In the genomic region with DNA sequence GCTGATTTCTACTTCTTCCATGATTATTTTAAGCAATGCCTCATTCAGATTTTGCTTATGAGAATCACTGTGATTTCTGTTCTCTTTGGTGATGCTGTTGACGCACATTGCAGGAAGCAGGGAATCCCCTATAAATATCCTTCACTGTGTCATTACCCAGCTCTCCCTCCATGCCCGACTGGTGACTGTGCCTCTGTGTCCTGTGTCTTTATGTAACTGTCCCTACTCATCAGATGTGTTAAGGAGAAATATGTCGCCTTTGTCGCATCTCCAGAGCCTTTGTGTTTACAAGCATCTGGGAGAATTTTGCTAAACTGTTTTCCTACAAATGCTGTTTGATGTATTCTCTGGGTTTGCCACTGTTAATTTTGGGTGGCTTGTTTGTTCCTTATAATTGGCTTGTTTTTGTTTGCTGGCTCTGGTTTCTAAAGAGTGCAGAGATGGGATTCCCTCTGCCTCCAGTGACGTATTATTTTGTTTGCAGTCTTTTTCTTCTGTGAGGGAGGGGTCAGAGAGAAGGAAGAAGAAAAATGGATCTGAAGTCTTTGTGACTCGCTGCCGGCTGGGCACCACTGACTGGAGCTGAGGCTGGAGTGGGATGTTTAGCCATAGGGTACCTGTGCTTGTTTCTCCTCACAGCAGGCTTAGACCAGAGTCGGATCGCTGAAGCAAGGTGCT, we compare ENCODE assay signal across 9 mouse cellular contexts. TPM values are rescaled to one million over a fixed set of nuclear protein-coding genes. Genes with fewer than 3 reads are reported as not detected.
DNase-seq lines count a peak whose midpoint lies in the region; ATAC-seq lines count a peak whose summit lies in the region.
"Had no signal": no experiment of that assay in that cellular context is flagged by ENCODE, and none has a peak within 500 bp of the region (broad histone marks: within the 10 kb centered on the region; RNA-seq: fewer than 3 reads in every experiment).

No protein-coding gene starts in this region.

- intact Hi-C loops in gastrocnemius, postnatal 36 days (cut with DNase I) = no loop called here

- H3K4me1 ChIP-seq in kidney, embryonic 16.5 days (ENCODE audit: insufficient read depth, low read length) = peaks cover 22% of the 10 kb centered on the region
- H3K4me1 ChIP-seq in heart, embryonic 15.5 days (replicated peaks) = peaks cover 34% of the 10 kb centered on the region
- peaks cover 28% of the 10 kb centered on the region for H3K4me1 ChIP-seq in midbrain, embryonic 12.5 days

- H3K36me3 ChIP-seq in kidney, embryonic 16.5 days (ENCODE audit: insufficient read depth, low read length) = no peaks in the 10 kb centered on the region
- H3K36me3 ChIP-seq in heart, embryonic 15.5 days = no peaks in the 10 kb centered on the region
- H3K36me3 ChIP-seq in midbrain, embryonic 12.5 days = no peaks in the 10 kb centered on the region

- no peaks in the 10 kb centered on the region for H3K27me3 ChIP-seq in kidney, embryonic 16.5 days (ENCODE audit: insufficient read depth, low read length)
- H3K27me3 ChIP-seq in heart, embryonic 15.5 days = no peaks in the 10 kb centered on the region
- no peaks in the 10 kb centered on the region for H3K27me3 ChIP-seq in midbrain, embryonic 12.5 days
- H3K27me3 ChIP-seq: Patski had no signal

- no peak for ATAC-seq in kidney, embryonic 16.5 days (ENCODE audit: low FRiP score, low TSS enrichment)
- ATAC-seq in heart, embryonic 15.5 days (replicated peaks; ENCODE audit: insufficient number of reproducible peaks, insufficient read depth, low FRiP score, low read depth) = no peak
- no peak for ATAC-seq in midbrain, embryonic 12.5 days (ENCODE audit: low FRiP score, low read depth)
- ATAC-seq in erythroblast, adult 5-6 weeks (replicated peaks; ENCODE audit: low FRiP score, poor library complexity, severe bottlenecking) = no peak
- ATAC-seq: Patski had no signal

- no peak for DNase-seq in kidney, adult 11 months
- DNase-seq in cerebellum, postnatal 36 days = peak; percentile 27 to 60
- no peak for DNase-seq in urinary bladder, adult 18-20 months (ENCODE audit: low spot score in 2 of 2)
- DNase-seq in gastrocnemius, postnatal 36 days = no peak

- no peak overlapping the region for H3K9ac ChIP-seq in kidney, embryonic 16.5 days (replicated peaks; ENCODE audit: low read length)
- no peak overlapping the region for H3K9ac ChIP-seq in heart, embryonic 15.5 days
- H3K9ac ChIP-seq in midbrain, embryonic 12.5 days (replicated peaks) = no peak overlapping the region

- WGBS in kidney, embryonic 16.5 days = 15% methylated on average over 9 of the region's 9 CpGs
- 15% methylated on average over 9 of the region's 9 CpGs for WGBS in heart, embryonic 15.5 days
- 10% methylated on average over 9 of the region's 9 CpGs for WGBS in midbrain, embryonic 12.5 days

- no peaks in the 10 kb centered on the region for H3K9me3 ChIP-seq in kidney, embryonic 16.5 days (ENCODE audit: low read length)
- H3K9me3 ChIP-seq in heart, embryonic 15.5 days (replicated peaks) = no peaks in the 10 kb centered on the region
- H3K9me3 ChIP-seq in midbrain, embryonic 12.5 days = no peaks in the 10 kb centered on the region

- H3K4me2 ChIP-seq in kidney, embryonic 16.5 days (replicated peaks; ENCODE audit: low read depth, low read length) = peak overlapping the region; percentile 39
- H3K4me2 ChIP-seq in heart, embryonic 15.5 days = peak overlapping the region; percentile 14; the same call in 1 of the 2 replicates
- peak overlapping the region; percentile 41 for H3K4me2 ChIP-seq in midbrain, embryonic 12.5 days (replicated peaks)

- no peak overlapping the region for H3K4me3 ChIP-seq in kidney, embryonic 16.5 days (ENCODE audit: low read length)
- H3K4me3 ChIP-seq in heart, embryonic 15.5 days = no peak overlapping the region
- peak overlapping the region; percentile 13 for H3K4me3 ChIP-seq in midbrain, embryonic 12.5 days

- H3K27ac ChIP-seq in kidney, embryonic 16.5 days (ENCODE audit: low read length) = no peak overlapping the region
- H3K27ac ChIP-seq in heart, embryonic 15.5 days = no peak overlapping the region
- H3K27ac ChIP-seq in midbrain, embryonic 12.5 days (replicated peaks) = peak overlapping the region; percentile 49

RNA-seq across cellular contexts. Expression of gene R3hdm2, which starts 40.7 kb away (rescaled TPM):
- 28.1 and 29.0 TPM in 2 replicates for polyA plus RNA-seq in kidney, embryonic 16.5 days (2015; fragmentation: Nextera tagmentation; extraction: Ambion mirVana)
- 30.9 and 33.7 TPM in 2 replicates for polyA plus RNA-seq in heart, embryonic 15.5 days (2015; fragmentation: Nextera tagmentation; extraction: Ambion mirVana)
- polyA plus RNA-seq in midbrain, embryonic 12.5 days (2016; fragmentation: Nextera tagmentation; extraction: Ambion mirVana) = 40.7 and 42.1 TPM in 2 replicates
- 25.7 and 34.9 TPM in 2 replicates for total RNA-seq in erythroblast, adult 5-6 weeks (2015; ENCODE audit: low replicate concordance)
- total RNA-seq in erythroblast, adult 5-6 weeks (2017; ENCODE audit: low replicate concordance) = 17.7 and 18.3 TPM in 2 replicates
- total RNA-seq in gastrocnemius, postnatal 36 days (2021) = 100 to 1,000 TPM in 1 of 2 experiments, 10 to 100 TPM in 1; 89.7 to 129 TPM

RNA-seq across cellular contexts. Expression of gene Inhbc, which starts 50.6 kb away (rescaled TPM):
- polyA plus RNA-seq in kidney, embryonic 16.5 days (2015; fragmentation: Nextera tagmentation; extraction: Ambion mirVana) = 0.09 and 0.24 TPM in 2 replicates
- polyA plus RNA-seq in heart, embryonic 15.5 days (2015; fragmentation: Nextera tagmentation; extraction: Ambion mirVana) = 0.10 TPM in 1 of 2 replicates, not detected in the other
- polyA plus RNA-seq in midbrain, embryonic 12.5 days (2016; fragmentation: Nextera tagmentation; extraction: Ambion mirVana) = not detected in 2 replicates
- not detected in 2 replicates for total RNA-seq in erythroblast, adult 5-6 weeks (2015; ENCODE audit: low replicate concordance)
- total RNA-seq in erythroblast, adult 5-6 weeks (2017; ENCODE audit: low replicate concordance) = not detected in 2 replicates
- total RNA-seq in gastrocnemius, postnatal 36 days (2021) = not detected
- polyA plus RNA-seq: Patski had no signal

Comparison
In these comparisons a context has a peak if more than half of its experiments do, and no peak if none do; other contexts are left out.
1. DNase-seq: peak in cerebellum, postnatal 36 days (2 of 2); none in kidney, adult 11 months (single experiment), urinary bladder, adult 18-20 months (0 of 2) and gastrocnemius, postnatal 36 days (0 of 2).
2. Peak in every context shown above with its lines, with median percentiles within 50 percentile points of each other: H3K4me2 ChIP-seq.